Mouse (Mus musculus): ENCODE data around the gene Neurod1.

Gene Neurod1

GRCm38 (mm10) chr2:79443401-79443800, 13.2 kb downstream of the Neurod1 start:
- no peak for DNase-seq (ENCODE audit: inconsistent ontology term)

- no peak for DNase-seq (ENCODE audit: inconsistent ontology term)
Measured at GRCm38 (mm10) chr2:79442906-79443305, 13.6 kb downstream of the Neurod1 start.

GRCm38 (mm10) chr2:79442227-79442626, 14.3 kb downstream of the Neurod1 start:
- DNase-seq (ENCODE audit: inconsistent ontology term): no peak

- DNase-seq (ENCODE audit: inconsistent ontology term): no peak
Measured at GRCm38 (mm10) chr2:79430061-79430460, 26.5 kb downstream of the Neurod1 start.

- no peak for DNase-seq (ENCODE audit: inconsistent ontology term)
Measured at GRCm38 (mm10) chr2:79429650-79430049, 26.9 kb downstream of the Neurod1 start.

- no peak for DNase-seq (ENCODE audit: inconsistent ontology term)
Measured at GRCm38 (mm10) chr2:79429108-79429507, 27.4 kb downstream of the Neurod1 start.

GRCm38 (mm10) chr2:79428569-79429104, 27.9 kb downstream of the Neurod1 start:
- DNase-seq (ENCODE audit: inconsistent ontology term): peak; percentile 38

GRCm38 (mm10) chr2:79428022-79428421, 28.5 kb downstream of the Neurod1 start:
- DNase-seq (ENCODE audit: inconsistent ontology term): no peak

GRCm38 (mm10) chr2:79421696-79422095, 34.9 kb downstream of the Neurod1 start:
- no peak for DNase-seq (ENCODE audit: inconsistent ontology term)

- no peak for DNase-seq (ENCODE audit: inconsistent ontology term)
Measured at GRCm38 (mm10) chr2:79414505-79414904, 42.0 kb downstream of the Neurod1 start.

- DNase-seq (ENCODE audit: inconsistent ontology term): no peak
Measured at GRCm38 (mm10) chr2:79410903-79411255, 45.7 kb downstream of the Neurod1 start.

- DNase-seq (ENCODE audit: inconsistent ontology term): no peak
Measured at GRCm38 (mm10) chr2:79410247-79410902, 46.2 kb downstream of the Neurod1 start.

- DNase-seq (ENCODE audit: inconsistent ontology term): no peak
Measured at GRCm38 (mm10) chr2:79405661-79406405, 50.7 kb downstream of the Neurod1 start.
